Mouse (Mus musculus) bone marrow, adult 2 months (tissue): ENCODE measurements at regions not wholly inside any gene's neighbourhood (a gene's known extent, or its start where the extent isn't known, plus 50 kb on each side); places are given as distances from the start of the nearest gene placed in this dataset.

Experiments used
- H3K27ac ChIP-seq: fragments of 200-500 bp; 2 replicates; pipeline ENCODE4 v1.5.1; 2012; ENCODE audit warnings: low read depth, mild to moderate bottlenecking, control low read depth, inconsistent platforms, low read length; ENCODE audit not compliant: control insufficient read depth, poor library complexity, insufficient read depth
- H3K4me1 ChIP-seq: fragments of 200-500 bp; 2 replicates; pipeline ENCODE4 v1.6.1; 2011; ENCODE audit warnings: low read length; ENCODE audit not compliant: control insufficient read depth, insufficient read depth
- H3K4me3 ChIP-seq: fragments of 200-500 bp; replicated peaks from 2 replicates; pipeline ENCODE3; 2011; ENCODE audit warnings: mild to moderate bottlenecking, low read depth, low read length, control low read depth; ENCODE audit not compliant: control insufficient read depth
- CTCF ChIP-seq: fragments of 200-500 bp; IDR thresholded peaks from 2 replicates; pipeline ENCODE4 v1.5.1; 2011; ENCODE audit warnings: low read length, control low read depth; ENCODE audit not compliant: control insufficient read depth, insufficient read depth
- POLR2A ChIP-seq: fragments of 200-500 bp; IDR thresholded peaks from 2 replicates; pipeline ENCODE4 v1.6.1; 2011; ENCODE audit warnings: low read depth, mild to moderate bottlenecking, control low read depth, low read length, borderline replicate concordance; ENCODE audit not compliant: control insufficient read depth
- WGBS: fragments of 180-500 bp; shearing (Covaris S2); methylation state at CpG from one replicate; pipeline ENCODE4 v1.1.7; 2018; 5-methylcytosine and 5-hydroxymethylcytosine counted together

- no peak overlapping the region for H3K4me3 ChIP-seq
- no peak overlapping the region for H3K27ac ChIP-seq
- TF ChIP-seq POLR2A (no peak), CTCF (no peak)
- H3K4me1 ChIP-seq, result no peaks in the 10 kb centered on the region
- 25% methylated on average over 11 of the region's 11 CpGs for WGBS
Measured at GRCm38 (mm10) chr14:25226155-25226839, 232.7 kb upstream of the Zmiz1 start.

GRCm38 (mm10) chr14:25226840-25227506 is 232.0 kb upstream of the Zmiz1 start:
- H3K27ac ChIP-seq, result no peak overlapping the region
- H3K4me1 ChIP-seq, result no peaks in the 10 kb centered on the region
- no peak overlapping the region for H3K4me3 ChIP-seq
- WGBS, result 75% methylated on average over 7 of the region's 7 CpGs
- no peak for TF ChIP-seq POLR2A
- TF ChIP-seq CTCF, result no peak

GRCm38 (mm10) chr14:25228321-25229047 is 230.5 kb upstream of the Zmiz1 start:
- WGBS, result 86% methylated on average over 13 of the region's 13 CpGs
- Histone ChIP-seq H3K4me3 (no peak overlapping the region), H3K4me1 (no peaks in the 10 kb centered on the region), H3K27ac (no peak overlapping the region)
- TF ChIP-seq CTCF, result no peak
- no peak for TF ChIP-seq POLR2A

GRCm38 (mm10) chr14:25229569-25229968 is 229.4 kb upstream of the Zmiz1 start:
- Histone ChIP-seq H3K4me1 (no peaks in the 10 kb centered on the region), H3K4me3 (no peak overlapping the region), H3K27ac (no peak overlapping the region)
- WGBS, result 79% methylated on average over 6 of the region's 6 CpGs
- TF ChIP-seq CTCF (no peak), POLR2A (no peak)

- Histone ChIP-seq H3K27ac (no peak overlapping the region), H3K4me3 (no peak overlapping the region), H3K4me1 (no peaks in the 10 kb centered on the region)
- WGBS, result 86% methylated on average over 1 of the region's 1 CpGs
- no peak for TF ChIP-seq POLR2A
- TF ChIP-seq CTCF, result no peak
Measured at GRCm38 (mm10) chr14:25231881-25232280, 227.1 kb upstream of the Zmiz1 start.

GRCm38 (mm10) chr14:25236421-25236973 is 222.5 kb upstream of the Zmiz1 start:
- H3K4me1 ChIP-seq, result no peaks in the 10 kb centered on the region
- no peak overlapping the region for H3K4me3 ChIP-seq
- TF ChIP-seq CTCF (no peak), POLR2A (no peak)
- no peak overlapping the region for H3K27ac ChIP-seq
- WGBS, result 83% methylated on average over 13 of the region's 13 CpGs

GRCm38 (mm10) chr14:25239335-25239960 is 219.5 kb upstream of the Zmiz1 start:
- no peaks in the 10 kb centered on the region for H3K4me1 ChIP-seq
- no peak overlapping the region for H3K4me3 ChIP-seq
- WGBS, result 86% methylated on average over 3 of the region's 3 CpGs
- no peak overlapping the region for H3K27ac ChIP-seq
- TF ChIP-seq POLR2A (no peak), CTCF (no peak)

- Histone ChIP-seq H3K27ac (no peak overlapping the region), H3K4me1 (no peaks in the 10 kb centered on the region), H3K4me3 (no peak overlapping the region)
- TF ChIP-seq POLR2A (no peak), CTCF (no peak)
- 85% methylated on average over 5 of the region's 5 CpGs for WGBS
Measured at GRCm38 (mm10) chr14:25242753-25243152, 216.2 kb upstream of the Zmiz1 start.
